Mouse (Mus musculus) CH12.LX (cell line): ENCODE measurements around the gene Fgfr2. TPM values are rescaled to one million over a fixed set of nuclear protein-coding genes. Genes with fewer than 3 reads are reported as not detected.

Source experiments
- DNase-seq: peaks from one replicate; pipeline ENCODE4 v3.0.0-alpha.2; 2013; ENCODE audit errors: extremely low read depth
- H3K27ac ChIP-seq: 2 replicates; pipeline ENCODE4 v1.5.1; 2012; ENCODE audit warnings: low read depth, mild to moderate bottlenecking, control low read depth, moderate library complexity; ENCODE audit not compliant: insufficient read depth
- H3K27me3 ChIP-seq: replicated peaks from 2 replicates; pipeline ENCODE3; 2012; ENCODE audit warnings: inconsistent platforms
- H3K36me3 ChIP-seq, 2 experiments: replicated peaks in 1 of 2; 2 replicates each; pipeline versions ENCODE3 to v1.6.1; 2012; ENCODE audit warnings: inconsistent platforms in 1 of 2, low read length in 1 of 2, mild to moderate bottlenecking in 1 of 2, mixed read lengths in 1 of 2, moderate library complexity in 1 of 2; ENCODE audit not compliant: control insufficient read depth in 1 of 2, insufficient read depth in 1 of 2
- H3K4me1 ChIP-seq, 2 experiments: 2 replicates each; pipeline ENCODE4 v1.6.1; 2012; ENCODE audit warnings: inconsistent platforms in 1 of 2, moderate library complexity in 1 of 2; ENCODE audit not compliant: insufficient read depth in 2 of 2, control insufficient read depth in 1 of 2
- H3K4me2 ChIP-seq: 2 replicates; pipeline ENCODE4 v1.6.1; 2012; ENCODE audit warnings: low read depth, mild to moderate bottlenecking, control low read depth; ENCODE audit not compliant: poor library complexity, insufficient read depth, severe bottlenecking
- H3K4me3 ChIP-seq, 3 experiments: fragments of 150-350 bp in 1 of 3; sonication (generic) in 1 of 3; replicated peaks in 1 of 3; 2 replicates each; pipeline versions ENCODE3 to v1.5.1; 2011 to 2012; ENCODE audit warnings: low read depth in 2 of 3, low read length in 2 of 3, mild to moderate bottlenecking in 2 of 3, moderate library complexity in 2 of 3, control low read depth in 1 of 3, improper control_type of control experiment in 1 of 3, inconsistent platforms in 1 of 3, mixed read lengths in 1 of 3; ENCODE audit not compliant: poor library complexity in 1 of 3
- H3K79me2 ChIP-seq: replicated peaks from 2 replicates; pipeline ENCODE4 v1.6.1; 2012; ENCODE audit warnings: mild to moderate bottlenecking, moderate library complexity; ENCODE audit not compliant: control insufficient read depth, poor library complexity, insufficient read depth, severe bottlenecking; ENCODE audit errors: extremely low read depth
- H3K9ac ChIP-seq: 2 replicates; pipeline ENCODE4 v1.6.1; 2012; ENCODE audit warnings: low read depth, mild to moderate bottlenecking, control low read depth, moderate library complexity; ENCODE audit not compliant: insufficient read depth
- H3K9me3 ChIP-seq: replicated peaks from 2 replicates; pipeline ENCODE3; 2012; ENCODE audit warnings: low read length, inconsistent platforms, mixed read lengths
- CHD2 ChIP-seq: IDR thresholded peaks from 2 replicates; pipeline ENCODE4 v1.6.1; 2011; ENCODE audit warnings: low read length, improper control_type of control experiment
- ELF1 ChIP-seq: IDR thresholded peaks from 2 replicates; pipeline ENCODE4 v1.6.1; 2014; ENCODE audit warnings: low read depth, mild to moderate bottlenecking, inconsistent platforms, low read length, improper control_type of control experiment
- EP300 ChIP-seq: IDR thresholded peaks from 2 replicates; pipeline ENCODE4 v1.6.1; 2011; ENCODE audit warnings: low read length, improper control_type of control experiment
- ETS1 ChIP-seq: conservative IDR thresholded peaks from 2 replicates; pipeline ENCODE4 v1.6.1; 2012; ENCODE audit warnings: low read depth, mild to moderate bottlenecking, inconsistent platforms, low read length, improper control_type of control experiment, moderate library complexity
- GABPA ChIP-seq: IDR thresholded peaks from 2 replicates; pipeline ENCODE4 v1.6.1; 2012; ENCODE audit warnings: low read depth, low read length, improper control_type of control experiment, inconsistent platforms; ENCODE audit not compliant: insufficient replicate concordance
- IRF4 ChIP-seq: IDR thresholded peaks from 2 replicates; pipeline ENCODE4 v1.6.1; 2014; ENCODE audit warnings: low read depth, mild to moderate bottlenecking, inconsistent platforms, low read length, improper control_type of control experiment
- JUN ChIP-seq: IDR thresholded peaks from 2 replicates; pipeline ENCODE4 v1.6.1; 2011; ENCODE audit warnings: low read depth, mild to moderate bottlenecking, low read length, improper control_type of control experiment, moderate library complexity; ENCODE audit not compliant: insufficient read depth
- JUND ChIP-seq: conservative IDR thresholded peaks from 2 replicates; pipeline ENCODE4 v1.6.1; 2011; ENCODE audit warnings: low read depth, low read length, improper control_type of control experiment
- KAT2A ChIP-seq: IDR thresholded peaks from 2 replicates; pipeline ENCODE4 v1.6.1; 2012; ENCODE audit warnings: low read length, improper control_type of control experiment, inconsistent platforms; ENCODE audit not compliant: insufficient replicate concordance
- MAFK ChIP-seq: IDR thresholded peaks from 2 replicates; pipeline ENCODE4 v1.6.1; 2011; ENCODE audit warnings: low read length, improper control_type of control experiment; ENCODE audit not compliant: insufficient replicate concordance
- MAX ChIP-seq: IDR thresholded peaks from 2 replicates; pipeline ENCODE4 v1.6.1; 2011; ENCODE audit warnings: low read length, improper control_type of control experiment
- MAZ ChIP-seq: IDR thresholded peaks from 2 replicates; pipeline ENCODE4 v1.6.1; 2012; ENCODE audit warnings: low read depth, mild to moderate bottlenecking, inconsistent platforms, low read length, improper control_type of control experiment, moderate library complexity
- MYC ChIP-seq: IDR thresholded peaks from 2 replicates; pipeline ENCODE4 v1.6.1; 2011; ENCODE audit warnings: low read depth, mild to moderate bottlenecking, improper control_type of control experiment, low read length
- PAX5 ChIP-seq: IDR thresholded peaks from 2 replicates; pipeline ENCODE4 v1.6.1; 2012; ENCODE audit warnings: low read length, inconsistent platforms, mixed read lengths
- POLR2A ChIP-seq: IDR thresholded peaks from 2 replicates; pipeline ENCODE4 v1.6.1; 2011; ENCODE audit warnings: low read depth, mild to moderate bottlenecking, improper control_type of control experiment, low read length
- RCOR1 ChIP-seq: conservative IDR thresholded peaks from 2 replicates; pipeline ENCODE4 v1.6.1; 2012; ENCODE audit warnings: low read depth, mild to moderate bottlenecking, inconsistent platforms, low read length, improper control_type of control experiment
- TCF12 ChIP-seq: IDR thresholded peaks from 2 replicates; pipeline ENCODE4 v1.6.1; 2014; ENCODE audit warnings: low read depth, mild to moderate bottlenecking, inconsistent platforms, low read length, improper control_type of control experiment
- USF2 ChIP-seq: conservative IDR thresholded peaks from 2 replicates; pipeline ENCODE4 v1.6.1; 2011; ENCODE audit warnings: low read depth, low read length, improper control_type of control experiment
- ZC3H11A ChIP-seq: IDR thresholded peaks from 2 replicates; pipeline ENCODE4 v1.6.1; 2012; ENCODE audit warnings: low read depth, mild to moderate bottlenecking, inconsistent platforms, low read length, improper control_type of control experiment
- ZMIZ1 ChIP-seq: IDR thresholded peaks from 2 replicates; pipeline ENCODE4 v1.6.1; 2012; ENCODE audit warnings: low read depth, mild to moderate bottlenecking, inconsistent platforms, low read length, improper control_type of control experiment
- dilution Hi-C: fragments of 300-500 bp; cut with MboI; formaldehyde crosslinking; loops from 2 replicates; pipeline ENCODE4 v1.14.3; 2020; ENCODE audit warnings: low sequenced_read_pairs; ENCODE audit not compliant: extremely low pct_unique_long_range_greater_than_20kb, extremely low pct_ligation_motif_present
- in situ Hi-C: fragments of 300-500 bp; cut with MboI; formaldehyde crosslinking; loops from 3 replicates; pipeline ENCODE4 v1.14.3; 2019; ENCODE audit warnings: low sequenced_read_pairs, low pct_ligation_motif_present, low pct_unique_long_range_greater_than_20kb, mixed read lengths
- polyA plus RNA-seq: library from polyadenylated mRNA; unstranded; fragments of >175 nt; gene quantifications from 2 replicates; pipeline ENCODE4 v1.2.1, GENCODE M21; 2012; ENCODE audit warnings: low read depth; ENCODE audit not compliant: insufficient read length
- total RNA-seq, 2 experiments: library from RNA; depleted of rRNA; stranded (reverse); fragments of 300-350 nt in 1 of 2; fragments of >200 nt in 1 of 2; gene quantifications; 2 replicates each; pipeline ENCODE4 v1.2.3; 2012 to 2014

The Fgfr2 gene
- total and polyA plus RNA-seq, 3 experiments: not detected

DNA sequence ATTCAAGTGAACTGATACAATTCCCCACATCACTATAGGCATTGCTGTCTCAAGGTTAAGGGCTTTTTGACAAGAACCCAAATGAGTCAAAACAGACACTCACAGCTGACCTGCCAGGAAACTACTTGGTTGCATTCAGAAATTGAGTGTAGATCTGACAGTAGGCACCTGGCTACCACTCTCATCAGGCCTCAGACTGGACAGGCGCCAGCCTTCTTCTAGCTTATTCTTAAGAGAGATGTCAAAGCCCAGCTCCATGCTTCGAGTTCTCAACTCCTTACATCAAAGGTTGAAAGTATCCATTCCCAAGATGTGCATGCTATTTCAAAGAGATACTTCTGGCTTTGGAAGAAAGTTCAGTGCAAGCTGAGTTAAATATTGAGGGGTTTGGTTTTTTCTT, 2417.9 kb downstream of the Fgfr2 start:
- DNase-seq: no peak
- Histone ChIP-seq H3K79me2 (no peaks in the 10 kb centered on the region), H3K4me2 (no peak overlapping the region), H3K36me3 (no peaks in the 10 kb centered on the region), H3K9me3 (no peaks in the 10 kb centered on the region), H3K4me1 (peaks cover 0 to 13% of the 10 kb centered on the region in 2 experiments; a peak in 1 of 4 replicates), H3K27ac (no peak overlapping the region), H3K4me3 (no peak overlapping the region), H3K9ac (no peak overlapping the region), H3K27me3 (peaks cover 5% of the 10 kb centered on the region)
- TF ChIP-seq MAZ: no peak
- no peak for TF ChIP-seq EP300
- TF ChIP-seq POLR2A: no peak
- TF ChIP-seq USF2: no peak
- no peak for TF ChIP-seq RCOR1
- no peak for TF ChIP-seq MAFK
- TF ChIP-seq TCF12: no peak
- no peak for TF ChIP-seq MYC
- no peak for TF ChIP-seq JUN
- TF ChIP-seq ETS1: no peak
- TF ChIP-seq ZMIZ1: no peak
- TF ChIP-seq CHD2: no peak
- no peak for TF ChIP-seq JUND
- no peak for TF ChIP-seq ELF1
- TF ChIP-seq IRF4: no peak
- no peak for TF ChIP-seq ZC3H11A
- TF ChIP-seq KAT2A: no peak
- TF ChIP-seq PAX5: no peak
- in situ Hi-C loops (no loop called here), dilution Hi-C loops (no loop called here)

DNA sequence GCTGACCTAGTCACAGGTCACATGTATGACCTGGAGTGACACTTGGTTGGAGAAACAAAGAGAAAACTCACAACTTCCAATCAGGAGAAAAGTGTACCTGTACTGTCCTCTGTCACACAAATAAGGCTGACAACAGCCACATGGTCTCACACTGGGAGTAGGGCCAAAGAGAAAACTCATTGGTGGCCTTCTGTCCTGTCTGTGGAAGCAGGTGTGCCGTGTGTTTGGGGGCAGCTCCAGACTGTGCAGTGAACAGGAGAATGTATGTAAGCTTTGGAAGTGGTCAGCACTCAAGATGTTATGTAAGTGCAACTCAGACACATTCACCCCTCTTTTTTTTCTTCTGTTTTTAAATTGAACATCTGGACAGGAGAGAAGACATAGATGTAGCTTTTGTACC, 2421.8 kb downstream of the Fgfr2 start:
- no peaks in the 10 kb centered on the region for H3K36me3 ChIP-seq
- no peak overlapping the region for H3K4me2 ChIP-seq
- no peak for DNase-seq
- H3K9ac ChIP-seq: no peak overlapping the region
- H3K4me1 ChIP-seq: peaks cover 5 to 33% of the 10 kb centered on the region in 2 experiments; a peak in 3 of 4 replicates
- H3K27me3 ChIP-seq: peaks cover 2% of the 10 kb centered on the region
- TF ChIP-seq GABPA (no peak), MAZ (no peak), MAX (no peak), USF2 (no peak)
- in situ Hi-C loops (no loop called here), dilution Hi-C loops (no loop called here)
- H3K79me2 ChIP-seq: no peaks in the 10 kb centered on the region
- no peak overlapping the region for H3K27ac ChIP-seq
- no peaks in the 10 kb centered on the region for H3K9me3 ChIP-seq
- H3K4me3 ChIP-seq: no peak overlapping the region
